Mouse (Mus musculus): ENCODE measurements at regions not wholly inside any gene's neighbourhood (a gene's known extent, or its start where the extent isn't known, plus 50 kb on each side); places are given as distances from the start of the nearest gene placed in this dataset.

GRCm38 (mm10) chr8:88953178-88953577 is 90.8 kb downstream of the Sall1 start:
- no peak for TF ChIP-seq EP300 (IDR thresholded peaks at IDR 0.05; ENCODE audit: insufficient read depth, low read depth, low read length)
- no peak for TF ChIP-seq POLR2A (IDR thresholded peaks at IDR 0.05; ENCODE audit: insufficient read depth, low read depth, low read length)

All from heart, adult 2 months (tissue).